Mouse (Mus musculus): ENCODE measurements around the gene Tango2.

The Tango2 gene

DNA sequence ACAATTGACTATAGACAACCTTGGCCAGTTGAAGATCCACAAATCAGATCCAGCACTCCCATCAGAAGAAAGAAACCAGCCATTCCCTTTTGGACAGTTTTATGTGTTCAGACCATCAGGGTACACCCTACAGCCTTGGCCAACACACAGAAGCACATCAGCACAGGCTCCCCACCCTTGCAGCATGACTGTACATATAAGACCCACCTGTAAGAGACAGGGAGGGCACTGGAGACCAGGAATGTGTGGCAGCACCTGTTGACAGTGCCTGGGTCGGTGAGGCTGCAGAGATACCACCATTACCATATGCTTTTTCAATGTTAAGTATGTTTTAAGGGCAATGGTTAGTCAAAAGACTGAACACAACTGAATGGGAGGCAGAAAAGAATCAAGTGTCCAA lies 94.0 kb downstream of the Tango2 start:
- DNase-seq (ENCODE audit: low read depth, low spot score) = no peak

DNA sequence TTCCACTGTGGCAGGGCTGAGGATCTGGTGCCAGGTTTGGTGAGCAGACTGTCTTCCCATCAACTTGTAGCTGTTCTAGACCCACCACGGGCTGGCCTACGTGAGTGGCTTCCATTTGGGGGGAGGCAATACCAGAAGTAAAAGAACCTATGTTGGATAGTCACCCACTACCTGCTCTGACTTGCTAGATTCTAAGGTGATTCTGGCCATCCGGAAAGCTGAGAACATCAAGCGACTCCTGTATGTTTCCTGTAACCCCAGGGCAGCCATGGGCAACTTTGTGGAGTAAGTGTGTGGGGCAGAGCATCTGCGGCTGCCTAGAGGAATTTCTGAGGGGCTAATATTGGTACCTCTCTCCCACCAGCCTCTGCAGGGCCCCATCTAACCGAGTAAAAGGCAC lies 95.2 kb downstream of the Tango2 start:
- DNase-seq (ENCODE audit: low read depth, low spot score) = no peak

DNA sequence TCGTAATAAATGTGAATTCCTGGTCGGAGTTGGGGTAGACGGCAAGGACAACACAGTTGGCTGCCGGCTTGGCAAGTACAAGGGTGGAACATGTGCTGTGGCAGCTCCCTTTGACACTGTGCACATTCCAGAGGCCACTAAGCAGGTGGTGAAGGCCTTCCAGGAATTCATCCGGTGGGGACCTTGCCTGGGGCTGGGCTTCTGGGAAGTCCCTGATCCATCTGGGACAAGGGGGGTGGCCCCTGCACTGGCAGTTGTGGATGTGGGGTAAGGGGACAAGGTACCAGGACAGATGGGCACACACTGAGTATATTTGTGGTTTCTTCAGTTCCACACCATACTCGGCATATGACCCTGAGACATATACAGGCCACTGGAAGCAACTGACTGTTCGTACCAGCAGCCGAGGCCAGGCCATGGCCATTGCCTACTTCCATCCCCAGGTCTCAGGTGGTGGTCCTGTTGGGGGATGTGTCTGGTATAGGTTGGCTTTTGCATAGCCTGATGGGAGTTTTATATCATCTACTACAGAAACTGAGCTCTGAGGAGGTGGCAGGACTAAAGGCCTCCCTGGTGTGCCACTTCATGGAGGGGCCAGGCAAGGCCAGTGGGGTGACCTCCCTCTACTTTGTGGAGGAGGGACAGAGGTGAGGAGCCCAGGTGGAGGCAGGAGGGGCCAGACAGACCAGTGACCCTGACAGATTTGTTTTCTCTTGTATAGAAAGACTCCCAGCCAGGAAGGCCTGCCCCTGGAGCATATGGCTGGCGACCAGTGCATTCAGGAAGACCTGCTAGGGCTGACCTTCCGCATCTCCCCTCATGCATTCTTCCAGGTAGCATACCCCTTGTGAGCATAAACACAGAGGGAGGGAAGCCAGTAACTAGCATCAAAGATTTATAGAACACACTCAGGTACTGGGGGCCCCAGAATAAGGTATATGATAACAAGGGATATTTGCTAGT lies 96.8 kb downstream of the Tango2 start:
- no peak for DNase-seq (ENCODE audit: low read depth, low spot score)

Data from R1 (cell line).